1 mouse cellular context compared by ENCODE assay signal in genomic region chr11:67147283-67147921, GRCm38 (mm10).
TF ChIP-seq lines count a peak whose summit lies in the region.

No protein-coding gene starts in this region.

TF ChIP-seq in CH12.LX, 34 proteins besides CTCF, POLR2A, EP300 and RAD21 (continued from another document):
- TF ChIP-seq MYC (IDR thresholded peaks at IDR 0.05; ENCODE audit: low read depth, low read length) (no peak; the same call in 1 of the 2 replicates), MAZ (IDR thresholded peaks at IDR 0.05; ENCODE audit: low read depth, low read length) (no peak; the same call in 1 of the 2 replicates), PAX5 (IDR thresholded peaks at IDR 0.05; ENCODE audit: low read length) (no peak), E2F4 (IDR thresholded peaks at IDR 0.05; ENCODE audit: insufficient replicate concordance, low read depth, low read length) (0 out of 2 replicates have a peak, but pooled peaks have one; percentile 59), TCF12 (IDR thresholded peaks at IDR 0.05; ENCODE audit: low read depth, low read length) (peak; percentile 18; the same call in 1 of the 2 replicates), ZKSCAN1 (IDR thresholded peaks at IDR 0.05; ENCODE audit: borderline replicate concordance, low read depth, low read length) (no peak), GABPA (IDR thresholded peaks at IDR 0.05; ENCODE audit: insufficient replicate concordance, low read depth, low read length) (no peak), MAFK (IDR thresholded peaks at IDR 0.05; ENCODE audit: insufficient replicate concordance, low read length) (peak; percentile 54; the same call in 1 of the 2 replicates), JUND (conservative IDR thresholded peaks at IDR 0.05; ENCODE audit: low read depth, low read length) (0 out of 2 replicates have a peak, but pooled peaks have one; percentile 18), SIN3A (IDR thresholded peaks at IDR 0.05; ENCODE audit: low read length) (peak; percentile 55; the same call in 1 of the 2 replicates), TBP (conservative IDR thresholded peaks at IDR 0.05; ENCODE audit: low read depth, low read length) (no peak), NRF1 (IDR thresholded peaks at IDR 0.05; ENCODE audit: low read depth, low read length) (no peak), UBTF (IDR thresholded peaks at IDR 0.05; ENCODE audit: low read depth, low read length) (peak; percentile 31; the same call in 1 of the 2 replicates), MAX (IDR thresholded peaks at IDR 0.05; ENCODE audit: low read length) (0 out of 2 replicates have a peak, but pooled peaks have one; percentile 10), JUN (IDR thresholded peaks at IDR 0.05; ENCODE audit: insufficient read depth, low read depth, low read length) (no peak)
TF ChIP-seq in CH12.LX: peak in this region for 19.
